9 mouse cellular contexts compared by ENCODE assay signal in genomic region chr10:28730122-28730521, GRCm38 (mm10).
DNase-seq lines count a peak whose midpoint lies in the region; ATAC-seq and TF ChIP-seq lines count a peak whose summit lies in the region.
"Had no signal": no experiment of that assay in that cellular context is flagged by ENCODE, and none has a peak within 500 bp of the region (broad histone marks: within the 10 kb centered on the region; RNA-seq: fewer than 3 reads in every experiment).

No protein-coding gene starts in this region.

- no peak overlapping the region for H3K4me3 ChIP-seq in limb, embryonic 14.5 days (replicated peaks; ENCODE audit: low read length)
- no peak overlapping the region for H3K4me3 ChIP-seq in limb, embryonic 10.5 days
- no peak overlapping the region for H3K4me3 ChIP-seq in liver, postnatal 0 days (ENCODE audit: low read depth, low read length)
- H3K4me3 ChIP-seq: heart, embryonic 13.5 days had no signal

- TF ChIP-seq POLR2A in limb, embryonic 14.5 days (IDR thresholded peaks at IDR 0.05; ENCODE audit: borderline replicate concordance, extremely low read depth, insufficient read depth, insufficient read length) = no peak

- peak; percentile 67 for TF ChIP-seq CTCF in liver, postnatal 0 days (IDR thresholded peaks at IDR 0.05; ENCODE audit: low read depth)

- TF ChIP-seq EP300 in liver, postnatal 0 days (IDR thresholded peaks at IDR 0.05; ENCODE audit: low read depth) = no peak

- no peak overlapping the region for H3K27ac ChIP-seq in limb, embryonic 14.5 days (replicated peaks; ENCODE audit: low read depth, low read length)
- H3K27ac ChIP-seq in limb, embryonic 10.5 days = no peak overlapping the region
- H3K27ac ChIP-seq in liver, postnatal 0 days (ENCODE audit: low read depth) = no peak overlapping the region
- H3K27ac ChIP-seq: heart, embryonic 13.5 days had no signal

- WGBS in limb, embryonic 14.5 days = 8% methylated on average over 2 of the region's 2 CpGs
- 12% methylated on average over 2 of the region's 2 CpGs for WGBS in limb, embryonic 10.5 days
- 5% methylated on average over 2 of the region's 2 CpGs for WGBS in liver, postnatal 0 days (ENCODE audit: insufficient replicate concordance)

- no peaks in the 10 kb centered on the region for H3K27me3 ChIP-seq in limb, embryonic 14.5 days (ENCODE audit: control insufficient read depth, insufficient read depth, low read length)
- H3K27me3 ChIP-seq in limb, embryonic 10.5 days (ENCODE audit: low read depth, poor library complexity, severe bottlenecking) = no peaks in the 10 kb centered on the region
- H3K27me3 ChIP-seq in liver, postnatal 0 days (ENCODE audit: insufficient read depth, low read length) = no peaks in the 10 kb centered on the region
- H3K27me3 ChIP-seq: heart, embryonic 13.5 days had no signal

- ATAC-seq in limb, embryonic 14.5 days (ENCODE audit: low FRiP score, low read depth) = no peak
- ATAC-seq in liver, postnatal 0 days = 0 out of 2 replicates have a peak, but pooled peaks have one; percentile 23

- H3K9me3 ChIP-seq in limb, embryonic 14.5 days (ENCODE audit: control insufficient read depth, low read length) = no peaks in the 10 kb centered on the region
- no peaks in the 10 kb centered on the region for H3K9me3 ChIP-seq in limb, embryonic 10.5 days (replicated peaks)
- H3K9me3 ChIP-seq in liver, postnatal 0 days (ENCODE audit: low read length) = no peaks in the 10 kb centered on the region
- H3K9me3 ChIP-seq: heart, embryonic 13.5 days had no signal

- no peaks in the 10 kb centered on the region for H3K36me3 ChIP-seq in limb, embryonic 14.5 days (ENCODE audit: control insufficient read depth, insufficient read depth, low read length)
- no peaks in the 10 kb centered on the region for H3K36me3 ChIP-seq in limb, embryonic 10.5 days
- H3K36me3 ChIP-seq in liver, postnatal 0 days (replicated peaks; ENCODE audit: insufficient read depth, low read length) = no peaks in the 10 kb centered on the region
- H3K36me3 ChIP-seq: heart, embryonic 13.5 days had no signal

- no peak overlapping the region for H3K4me2 ChIP-seq in limb, embryonic 14.5 days (replicated peaks; ENCODE audit: low read depth, low read length, severe bottlenecking)
- H3K4me2 ChIP-seq in liver, postnatal 0 days (ENCODE audit: low read depth, low read length) = no peak overlapping the region
- H3K4me2 ChIP-seq: heart, embryonic 13.5 days had no signal

- H3K4me1 ChIP-seq in limb, embryonic 14.5 days (ENCODE audit: control insufficient read depth, insufficient read depth, low read length) = no peaks in the 10 kb centered on the region
- peaks cover 3% of the 10 kb centered on the region; the same call in 1 of the 2 replicates for H3K4me1 ChIP-seq in limb, embryonic 10.5 days
- no peaks in the 10 kb centered on the region for H3K4me1 ChIP-seq in liver, postnatal 0 days (ENCODE audit: insufficient read depth)
- H3K4me1 ChIP-seq: heart, embryonic 13.5 days had no signal

- no peak overlapping the region for H3K9ac ChIP-seq in limb, embryonic 14.5 days (ENCODE audit: low read depth, low read length, severe bottlenecking)
- no peak overlapping the region for H3K9ac ChIP-seq in liver, postnatal 0 days (replicated peaks)
- H3K9ac ChIP-seq: heart, embryonic 13.5 days had no signal

- DNase-seq in cerebellum, adult 9-10 months = peak; percentile 20
- no peak for DNase-seq in cerebellum, adult 11-12 months
- peak; percentile 40 for DNase-seq in limb, embryonic 14.5 days (ENCODE audit: low spot score)
- no peak for DNase-seq in limb, embryonic 10.5 days (ENCODE audit: low spot score)
- DNase-seq in c-Kit-positive CD71-positive TER-119-negative erythroid progenitor cells, embryonic 14.5 days (ENCODE audit: low read depth) = peak; percentile 9
- no peak for DNase-seq in liver, postnatal 0 days
- no peak for DNase-seq in right cerebral cortex, postnatal 14 days
- no peak for DNase-seq in gastrocnemius, postnatal 4 days (ENCODE audit: low spot score in 2 of 2)

Comparison
In these comparisons a context has a peak if more than half of its experiments do, and no peak if none do; other contexts are left out.
1. DNase-seq: peak in cerebellum, adult 9-10 months (single experiment), limb, embryonic 14.5 days (single experiment) and c-Kit-positive CD71-positive TER-119-negative erythroid progenitor cells, embryonic 14.5 days (single experiment); none in cerebellum, adult 11-12 months (single experiment), limb, embryonic 10.5 days (single experiment), liver, postnatal 0 days (single experiment), right cerebral cortex, postnatal 14 days (single experiment) and gastrocnemius, postnatal 4 days (0 of 2).